Mouse (Mus musculus) natural killer cell, adult 2 months (primary cell): ENCODE results near the gene Mfsd13b.
"Not testable (repeated sequence)": the region's sequence is repeated elsewhere in the genome, so short reads cannot be mapped to it uniquely, and the experiment has no call there.

ENCODE experiments used
- DNase-seq, 2 experiments: peaks; one replicate each; pipeline ENCODE4 v3.0.0; 2022; ENCODE audit warnings: low spot score in 2 of 2

Gene Mfsd13b

GRCm38 (mm10) chr7:120982200-120982841 lies at the start of gene Mfsd13b, which contains the start of gene Cdr2:
TSS of gene Mfsd13b (plus strand) at chr7:120982509.
TSS of gene Cdr2 (minus strand) at chr7:120982312.
- DNase-seq, result peak; percentile 94

GRCm38 (mm10) chr7:120933110-120933509 lies 49.2 kb upstream of the Mfsd13b start:
- no peak for DNase-seq

GRCm38 (mm10) chr7:120933680-120934195 lies 48.6 kb upstream of the Mfsd13b start:
- no peak for DNase-seq

GRCm38 (mm10) chr7:120934716-120935115 lies 47.6 kb upstream of the Mfsd13b start:
- DNase-seq, result peak; percentile 29 to 45

GRCm38 (mm10) chr7:120936522-120936921 lies 45.8 kb upstream of the Mfsd13b start:
- no peak for DNase-seq

GRCm38 (mm10) chr7:120938206-120938605 lies 44.1 kb upstream of the Mfsd13b start:
- DNase-seq, result no peak

GRCm38 (mm10) chr7:120940343-120940742 lies 42.0 kb upstream of the Mfsd13b start:
- no peak for DNase-seq

- no peak for DNase-seq
These were observed 41.1 kb upstream of the Mfsd13b start for GRCm38 (mm10) chr7:120941214-120941613.

GRCm38 (mm10) chr7:120942506-120942905 lies 39.8 kb upstream of the Mfsd13b start:
- no peak for DNase-seq

- no peak for DNase-seq
These were observed 38.3 kb upstream of the Mfsd13b start for GRCm38 (mm10) chr7:120943936-120944509.

- DNase-seq, result not testable (repeated sequence)
These were observed 28.7 kb upstream of the Mfsd13b start for GRCm38 (mm10) chr7:120953591-120953990.

- no peak for DNase-seq
These were observed 22.2 kb upstream of the Mfsd13b start for GRCm38 (mm10) chr7:120960116-120960515.

- no peak for DNase-seq
These were observed 21.7 kb upstream of the Mfsd13b start for GRCm38 (mm10) chr7:120960601-120961000.

- no peak for DNase-seq
These were observed 20.4 kb upstream of the Mfsd13b start for GRCm38 (mm10) chr7:120961893-120962292.

- no peak for DNase-seq
These were observed 19.2 kb upstream of the Mfsd13b start for GRCm38 (mm10) chr7:120963126-120963525.

GRCm38 (mm10) chr7:120969221-120969620 lies 13.1 kb upstream of the Mfsd13b start:
- no peak for DNase-seq

- no peak for DNase-seq
These were observed 12.2 kb upstream of the Mfsd13b start for GRCm38 (mm10) chr7:120970112-120970511.

GRCm38 (mm10) chr7:120972471-120972870 lies 9.8 kb upstream of the Mfsd13b start:
- DNase-seq, result not testable (repeated sequence)

GRCm38 (mm10) chr7:120974001-120974400 lies 8.3 kb upstream of the Mfsd13b start:
- no peak for DNase-seq

GRCm38 (mm10) chr7:120977063-120977462 lies 5.2 kb upstream of the Mfsd13b start:
- no peak for DNase-seq

- no peak for DNase-seq
These were observed 2.3 kb upstream of the Mfsd13b start for GRCm38 (mm10) chr7:120980041-120980440.

- DNase-seq, result peak; percentile 25 to 29
These were observed 1.1 kb upstream of the Mfsd13b start for GRCm38 (mm10) chr7:120980931-120981924.
